Mouse (Mus musculus) c-Kit-positive CD71-positive TER-119-negative erythroid progenitor cells, embryonic 14.5 days (primary cell): ENCODE data around the gene Pigw.

ENCODE experiments used
- DNase-seq: peaks from one replicate; pipeline ENCODE4 v3.0.0-alpha.2; 2013; ENCODE audit warnings: low read depth

Pigw gene

GRCm38 (mm10) chr11:84879772-84880464 is at the start of gene Pigw, which contains the start of gene Myo19:
Pigw (minus strand) TSS chr11:84880285.
Myo19 (plus strand) TSS chr11:84880148.
- DNase-seq, result peak; percentile 65

- DNase-seq, result no peak
Measured at GRCm38 (mm10) chr11:84920981-84921380, 40.9 kb upstream of the Pigw start.

- DNase-seq, result no peak
Measured at GRCm38 (mm10) chr11:84919951-84920350, 39.9 kb upstream of the Pigw start.

DNA sequence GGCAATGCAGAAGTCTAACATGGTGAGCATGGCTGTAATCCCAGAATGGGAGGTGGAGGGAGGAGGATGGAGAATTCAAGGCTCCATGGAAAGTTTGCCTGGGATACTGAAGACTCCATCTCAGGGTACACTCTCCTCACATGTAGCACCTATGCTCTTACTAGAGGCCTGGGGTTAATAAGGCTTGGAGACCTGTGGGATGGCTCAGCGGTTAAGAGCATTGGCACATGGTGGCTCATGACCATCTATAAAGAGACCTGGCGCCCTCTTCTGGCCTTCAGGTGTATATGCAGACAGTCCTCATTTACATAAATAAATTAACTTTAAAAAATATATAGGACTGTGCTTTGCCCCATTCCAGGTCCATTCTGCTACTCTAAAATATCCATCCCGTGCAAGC is 39.2 kb upstream of the Pigw start:
- peak; percentile 56 for DNase-seq

DNA sequence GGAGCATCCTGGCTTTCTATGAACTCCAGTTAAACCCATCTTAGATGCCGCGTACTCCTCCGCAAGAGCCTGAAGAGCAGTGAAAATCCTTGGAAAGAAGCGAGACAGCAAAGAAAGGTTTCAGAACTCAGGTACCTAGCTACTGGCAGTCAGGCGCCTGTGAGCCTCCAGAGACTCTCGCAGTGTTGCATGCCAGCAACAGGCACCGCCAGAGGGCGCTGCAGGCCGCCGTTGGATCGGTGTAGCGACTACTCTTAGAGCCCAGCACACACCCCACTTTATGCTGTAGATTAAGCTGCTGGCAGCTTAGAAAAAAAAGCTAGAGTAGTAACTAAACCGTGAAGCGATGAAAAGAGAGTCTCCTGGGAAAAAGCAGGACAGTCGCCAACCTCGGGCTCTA is 38.3 kb upstream of the Pigw start:
- peak; percentile 82 for DNase-seq

GRCm38 (mm10) chr11:84916703-84917300 is 36.7 kb upstream of the Pigw start:
- DNase-seq, result no peak

DNA sequence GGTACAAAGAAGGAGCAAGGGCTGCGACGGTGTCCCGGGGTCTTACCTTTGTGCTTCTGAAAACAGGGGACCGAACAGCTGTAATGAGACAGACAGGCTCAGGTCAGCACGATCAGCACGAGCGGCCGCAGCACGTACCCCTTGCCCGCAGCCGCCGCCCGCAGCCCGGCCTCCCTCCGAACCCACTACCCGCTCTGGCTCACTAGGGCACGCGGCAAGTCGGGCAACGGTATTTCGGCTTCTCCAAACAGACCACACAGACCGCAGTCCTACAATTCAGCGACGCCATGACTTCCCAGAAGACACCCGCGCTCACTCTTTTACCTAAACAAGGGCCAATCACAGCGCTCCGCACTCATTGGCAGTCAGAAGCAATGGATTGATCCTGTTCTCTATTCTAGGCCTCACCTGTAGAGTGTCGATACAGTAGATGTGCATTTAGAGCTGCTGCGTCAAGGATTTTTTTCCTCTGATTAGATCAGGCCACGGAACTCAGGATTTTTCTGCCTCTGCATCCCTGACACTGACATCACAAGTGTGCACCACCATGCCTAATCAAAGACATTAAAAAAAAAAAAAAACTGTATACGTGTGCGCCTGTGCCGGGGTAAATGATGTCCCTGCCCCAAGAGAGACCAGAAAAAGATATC is 36.1 kb upstream of the Pigw start, which contains the start of gene Znhit3:
Gene Znhit3 (minus strand): TSS at position 314 of the 650 bp plus-strand sequence.
- DNase-seq, result peak; percentile 88

DNA sequence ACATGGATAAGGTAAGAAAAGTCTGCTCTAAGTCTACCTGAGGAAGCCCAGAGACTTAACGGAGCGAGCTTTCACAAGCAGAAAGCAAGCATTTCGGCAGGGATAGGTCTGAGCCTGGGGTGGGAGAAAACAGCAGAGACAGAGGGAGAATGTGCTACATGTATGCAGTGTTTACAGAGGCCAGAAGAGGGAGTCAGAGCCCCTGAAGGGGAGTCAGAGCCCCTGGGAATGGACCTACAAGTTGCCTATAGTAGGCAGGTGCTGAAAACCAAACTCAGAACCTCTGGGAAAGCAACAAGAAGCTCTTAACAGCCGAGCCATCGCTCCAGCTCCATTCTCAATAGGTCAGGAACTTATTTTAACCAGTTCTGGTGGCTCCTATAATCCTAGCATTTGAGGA is 34.6 kb upstream of the Pigw start:
- DNase-seq, result peak; percentile 22

- no peak for DNase-seq
Measured at GRCm38 (mm10) chr11:84910411-84910810, 30.3 kb upstream of the Pigw start.

DNA sequence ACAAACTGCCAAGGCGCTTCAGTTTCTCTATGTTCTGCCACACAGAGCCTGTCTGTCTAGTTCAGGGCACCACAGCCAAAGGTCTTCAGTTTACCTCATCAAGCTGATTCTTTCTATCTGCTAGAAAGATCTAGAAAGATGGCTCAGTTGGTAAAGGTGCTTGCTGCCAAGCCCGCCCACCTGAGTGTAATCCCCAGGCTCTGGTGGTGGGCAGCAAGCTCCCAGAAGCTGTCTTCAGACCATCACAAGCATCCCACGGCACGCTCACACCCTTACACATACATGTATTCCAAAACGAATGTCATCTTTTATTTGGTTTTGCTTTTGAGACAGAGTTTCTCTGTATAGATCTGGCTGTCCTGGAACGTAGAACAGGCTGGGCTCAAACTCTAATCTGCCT is 28.4 kb upstream of the Pigw start:
- no peak for DNase-seq

GRCm38 (mm10) chr11:84907081-84907480 is 27.0 kb upstream of the Pigw start:
- DNase-seq, result no peak

GRCm38 (mm10) chr11:84904597-84905144 is 24.6 kb upstream of the Pigw start:
- DNase-seq, result no peak

DNA sequence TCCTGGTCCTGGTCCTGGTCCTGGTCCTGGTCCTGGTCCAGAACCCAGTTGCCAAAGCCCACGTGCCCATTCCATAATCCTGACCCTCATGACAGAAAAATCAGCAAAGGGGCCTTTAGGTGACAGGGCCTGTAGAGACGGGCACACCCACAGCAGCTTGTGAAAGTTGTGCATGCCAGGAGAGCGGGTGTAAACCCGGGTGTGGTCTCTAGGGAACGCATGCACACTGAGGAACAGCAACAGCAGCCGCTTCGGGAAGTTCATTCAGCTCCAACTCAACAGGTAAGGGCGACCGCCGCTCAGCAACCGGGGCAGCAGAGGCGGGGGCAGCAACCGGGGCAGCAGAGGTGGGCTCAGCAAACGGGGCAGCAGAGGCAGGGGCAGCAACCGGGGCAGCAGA is 13.0 kb upstream of the Pigw start:
- no peak for DNase-seq

- no peak for DNase-seq
Measured at GRCm38 (mm10) chr11:84891705-84892104, 11.6 kb upstream of the Pigw start.

DNA sequence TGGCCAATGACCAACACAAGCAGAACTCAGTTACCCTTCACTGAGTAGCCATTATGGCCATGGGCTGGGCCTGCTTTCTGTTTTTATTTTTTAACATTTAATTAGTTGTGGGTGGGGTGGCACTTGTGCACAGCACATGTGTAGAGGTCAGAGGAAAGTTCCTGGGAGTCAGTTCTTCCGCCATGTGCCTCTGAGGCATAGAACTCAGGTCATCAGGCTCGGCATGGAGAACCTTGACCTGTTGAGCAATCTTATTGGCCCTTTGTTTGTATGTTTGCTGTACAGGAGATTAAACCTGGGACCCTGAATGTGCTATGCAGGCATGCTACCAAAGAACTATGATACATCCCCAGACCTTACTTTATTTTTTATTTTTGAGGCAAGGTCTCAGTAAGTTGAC is 9.4 kb upstream of the Pigw start:
- DNase-seq, result no peak

DNA sequence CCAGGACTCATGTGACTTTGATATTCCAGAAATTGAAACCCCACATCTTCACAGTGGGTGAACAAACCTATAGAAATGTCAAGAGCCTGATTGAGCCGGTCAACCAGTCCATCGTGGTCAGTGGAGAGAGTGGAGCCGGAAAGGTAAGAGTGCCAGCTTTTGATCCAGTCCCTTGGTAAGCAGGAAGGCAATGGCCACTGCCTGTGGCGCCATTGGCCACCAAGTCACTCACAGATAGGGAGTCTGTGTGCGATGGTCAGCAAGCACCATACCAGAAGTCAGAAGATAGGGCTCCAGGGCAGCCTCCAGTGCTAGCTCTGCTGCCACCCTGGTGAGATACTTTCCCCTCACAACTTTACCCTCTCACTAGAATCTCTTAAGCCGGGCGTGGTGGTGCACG is 7.9 kb upstream of the Pigw start:
- DNase-seq, result no peak

DNA sequence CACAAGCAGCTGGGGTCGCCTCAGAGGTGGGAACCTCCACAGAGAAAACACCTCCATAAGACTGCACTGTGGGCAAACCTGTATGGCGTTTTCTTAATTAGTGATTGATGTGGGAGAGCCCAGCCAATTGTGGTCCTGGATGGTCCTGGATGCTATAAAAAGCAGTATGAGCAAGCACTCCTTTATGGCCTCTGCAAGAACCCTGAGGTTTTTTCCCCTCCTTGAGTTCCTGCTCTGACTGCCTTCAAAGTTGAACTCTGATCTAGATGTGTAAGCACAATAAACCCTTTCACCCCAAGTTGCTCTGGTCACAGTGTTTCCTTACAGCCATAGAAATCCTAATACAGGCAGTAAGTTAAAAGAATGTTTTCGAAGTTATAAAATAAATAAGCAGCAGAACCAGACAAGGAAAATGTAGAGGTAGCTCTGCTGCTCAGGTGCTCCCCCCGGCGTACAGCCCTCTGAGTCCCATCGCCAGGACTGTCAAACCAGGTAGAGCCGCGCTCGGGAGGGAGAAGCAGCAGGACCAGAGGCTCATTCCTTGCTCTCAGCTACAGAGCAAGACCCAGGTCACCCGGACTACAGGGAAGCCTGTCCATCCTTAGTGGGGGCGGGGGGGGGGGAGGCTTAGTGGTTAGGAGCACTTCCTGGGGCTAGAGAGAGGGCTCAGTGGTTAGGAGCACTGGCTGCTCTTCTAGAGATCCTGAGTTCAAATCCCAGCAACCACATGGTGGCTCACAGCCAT is 6.9 kb upstream of the Pigw start:
- no peak for DNase-seq

DNA sequence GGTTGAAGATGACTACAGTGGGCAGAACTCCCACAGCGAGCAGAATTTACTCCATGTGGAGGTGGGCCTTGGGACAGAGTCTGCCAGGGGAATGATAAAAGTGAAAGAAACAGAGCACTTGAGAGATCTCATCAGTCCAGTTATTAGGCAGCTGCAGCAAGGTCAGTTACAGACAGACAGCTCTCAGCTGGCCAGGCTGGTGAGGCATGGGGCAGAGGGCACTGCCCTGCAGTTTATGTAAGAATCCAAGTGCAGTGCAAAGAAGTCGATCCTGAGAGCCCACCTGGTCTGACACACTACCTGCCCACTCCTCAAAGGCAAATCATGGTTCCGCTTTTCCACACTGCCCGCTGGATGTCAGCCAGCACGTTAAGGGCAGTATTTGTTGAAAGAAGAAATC is 6.2 kb upstream of the Pigw start:
- no peak for DNase-seq

- no peak for DNase-seq
Measured at GRCm38 (mm10) chr11:84885238-84885637, 5.2 kb upstream of the Pigw start.

DNA sequence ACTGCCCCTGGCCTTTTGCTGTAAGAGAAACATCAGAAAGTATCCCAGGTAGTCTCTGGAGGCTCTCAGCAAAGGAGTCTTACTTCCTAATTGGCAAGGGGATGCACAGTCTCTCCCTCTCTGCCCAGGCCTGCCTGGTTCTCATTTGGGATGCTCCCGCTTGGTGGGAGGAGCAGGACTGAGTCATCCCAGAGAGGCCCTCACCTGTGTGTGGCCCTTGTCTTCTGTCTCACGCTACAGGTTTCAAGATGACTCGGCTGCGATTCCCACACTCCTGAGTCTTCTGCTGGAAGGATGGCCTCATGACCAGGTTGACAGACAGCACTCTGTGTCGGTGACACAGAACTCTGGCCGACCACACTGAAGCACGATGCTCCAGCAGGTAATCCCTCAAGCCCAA is 2.3 kb upstream of the Pigw start:
- DNase-seq, result no peak

GRCm38 (mm10) chr11:84880971-84881370 is 886 bp upstream of the Pigw start:
- DNase-seq, result peak; percentile 46

DNA sequence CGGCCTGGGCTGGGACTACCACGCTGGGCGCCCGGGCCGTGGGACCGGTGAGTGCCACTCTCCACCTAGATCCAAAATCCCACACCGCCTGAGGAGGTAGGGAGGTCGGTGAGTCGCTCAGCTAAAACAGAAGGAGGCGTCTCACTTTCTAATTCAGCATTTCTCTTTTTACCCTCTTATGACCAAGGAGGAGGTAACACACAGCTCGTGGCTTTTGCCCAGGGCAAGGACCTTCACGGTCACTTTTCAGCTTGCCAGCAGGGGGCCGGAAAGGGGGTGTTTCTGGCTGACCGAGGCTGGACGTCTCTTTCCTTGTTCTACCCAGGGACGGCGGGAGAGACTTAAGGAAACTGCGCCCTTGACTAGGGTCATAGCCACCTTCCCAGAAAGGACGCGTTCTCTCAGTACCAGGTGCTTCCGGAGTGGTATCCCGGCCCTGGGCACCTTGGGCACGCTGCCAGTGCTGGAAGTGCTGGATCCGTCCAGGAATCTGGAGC is 428 bp upstream of the Pigw start:
- no peak for DNase-seq
